Mouse (Mus musculus): ENCODE measurements around the gene Lrrc25.

Gene Lrrc25

GRCm38 (mm10) chr8:70648164-70648442, 32.1 kb downstream of the Lrrc25 start:
- no peak for DNase-seq (ENCODE audit: low spot score in 2 of 2)

GRCm38 (mm10) chr8:70648921-70649320, 33.0 kb downstream of the Lrrc25 start:
- no peak for DNase-seq (ENCODE audit: low spot score in 2 of 2)

GRCm38 (mm10) chr8:70649324-70649723, 33.4 kb downstream of the Lrrc25 start:
- no peak for DNase-seq (ENCODE audit: low spot score in 2 of 2)

- DNase-seq (ENCODE audit: low spot score in 2 of 2): no peak
Measured at GRCm38 (mm10) chr8:70650351-70650750, 34.4 kb downstream of the Lrrc25 start.

- DNase-seq (ENCODE audit: low spot score in 2 of 2): no peak
Measured at GRCm38 (mm10) chr8:70653226-70653625, 37.3 kb downstream of the Lrrc25 start.

GRCm38 (mm10) chr8:70654121-70654520, 38.2 kb downstream of the Lrrc25 start:
- no peak for DNase-seq (ENCODE audit: low spot score in 2 of 2)

GRCm38 (mm10) chr8:70655469-70655868, 39.5 kb downstream of the Lrrc25 start:
- DNase-seq (ENCODE audit: low spot score in 2 of 2): no peak

GRCm38 (mm10) chr8:70656193-70656790, 40.3 kb downstream of the Lrrc25 start:
- DNase-seq (ENCODE audit: low spot score in 2 of 2): no peak

- no peak for DNase-seq (ENCODE audit: low spot score in 2 of 2)
Measured at GRCm38 (mm10) chr8:70657214-70657613, 41.3 kb downstream of the Lrrc25 start.

- DNase-seq (ENCODE audit: low spot score in 2 of 2): no peak
Measured at GRCm38 (mm10) chr8:70657739-70658138, 41.8 kb downstream of the Lrrc25 start.

GRCm38 (mm10) chr8:70658897-70659603, 43.1 kb downstream of the Lrrc25 start:
- peak in 1 of 2 experiments; percentile 25 for DNase-seq (ENCODE audit: low spot score in 2 of 2)

- DNase-seq (ENCODE audit: low spot score in 2 of 2): peak; percentile 55 to 74
Measured at GRCm38 (mm10) chr8:70659604-70660272, 43.8 kb downstream of the Lrrc25 start.

GRCm38 (mm10) chr8:70660273-70660725, 44.3 kb downstream of the Lrrc25 start, which contains the start of gene Pgpep1:
Gene Pgpep1 (minus strand): TSS chr8:70660388.
- DNase-seq (ENCODE audit: low spot score in 2 of 2): no peak

- no peak for DNase-seq (ENCODE audit: low spot score in 2 of 2)
Measured at GRCm38 (mm10) chr8:70663691-70664090, 47.7 kb downstream of the Lrrc25 start.

- no peak for DNase-seq (ENCODE audit: low spot score in 2 of 2)
Measured at GRCm38 (mm10) chr8:70664631-70665030, 48.7 kb downstream of the Lrrc25 start.

GRCm38 (mm10) chr8:70665599-70665998, 49.6 kb downstream of the Lrrc25 start:
- no peak for DNase-seq (ENCODE audit: low spot score in 2 of 2)

- no peak for DNase-seq (ENCODE audit: low spot score in 2 of 2)
Measured at GRCm38 (mm10) chr8:70667071-70667470, 51.1 kb downstream of the Lrrc25 start.

All from left cerebral cortex, adult 9 months (tissue).